Mouse (Mus musculus) hindbrain, postnatal 0 days (tissue): ENCODE data around the gene Zfp91. TPM values are rescaled to one million over a fixed set of nuclear protein-coding genes. Genes with fewer than 3 reads are reported as not detected.

Experiments
- ATAC-seq: fragments of 200-750 bp; cut with Nextera tagmentation; 2 replicates; pipeline ENCODE4 v1.8.0; 2017; ENCODE audit warnings: mild to moderate bottlenecking, moderate TSS enrichment, moderate library complexity
- DNase-seq: peaks from one replicate; pipeline ENCODE4 v3.0.0-alpha.2; 2015; ENCODE audit warnings: low spot score
- H3K27ac ChIP-seq: fragments of 300-500 bp; sonication (generic); 2 replicates; pipeline ENCODE4 v1.5.1; 2014; ENCODE audit warnings: mild to moderate bottlenecking
- H3K27me3 ChIP-seq: fragments of 300-500 bp; sonication (generic); 2 replicates; pipeline ENCODE4 v1.6.1; 2014; ENCODE audit warnings: low read length, mixed read lengths; ENCODE audit not compliant: insufficient read depth
- H3K36me3 ChIP-seq: fragments of 300-500 bp; sonication (generic); 2 replicates; pipeline ENCODE4 v1.6.1; 2014; ENCODE audit warnings: low read length, mixed read lengths; ENCODE audit not compliant: insufficient read depth
- H3K4me1 ChIP-seq: fragments of 300-500 bp; sonication (generic); 2 replicates; pipeline ENCODE4 v1.6.1; 2014; ENCODE audit warnings: antibody characterized with exemption, low read length, mixed read lengths; ENCODE audit not compliant: insufficient read depth
- H3K4me2 ChIP-seq: fragments of 300-500 bp; sonication (generic); 2 replicates; pipeline ENCODE4 v1.6.1; 2014; ENCODE audit warnings: low read depth, mild to moderate bottlenecking, low read length, moderate library complexity, mixed read lengths
- H3K4me3 ChIP-seq: fragments of 300-500 bp; sonication (generic); 2 replicates; pipeline ENCODE4 v1.5.1; 2014; ENCODE audit warnings: low read length
- H3K9ac ChIP-seq: fragments of 300-500 bp; sonication (generic); replicated peaks from 2 replicates; pipeline ENCODE4 v1.6.1; 2014; ENCODE audit warnings: mild to moderate bottlenecking, low read length, moderate library complexity, mixed read lengths
- H3K9me3 ChIP-seq: fragments of 300-500 bp; sonication (generic); 2 replicates; pipeline ENCODE4 v1.6.1; 2016; ENCODE audit warnings: low read length, mixed read lengths
- CTCF ChIP-seq: IDR thresholded peaks from 2 replicates; pipeline ENCODE4 v1.5.1; 2016; ENCODE audit warnings: antibody characterized with exemption, control low read depth, low read depth
- WGBS: fragments of 180-500 bp; shearing (Covaris S2); extraction: QIAGEN DNeasy Blood & Tissue Kit; methylation state at CpG from one replicate; pipeline ENCODE4 v1.1.7; 2014; 5-methylcytosine and 5-hydroxymethylcytosine counted together
- polyA plus RNA-seq: library from polyadenylated mRNA; unstranded; fragments of >200 nt; fragmentation: Nextera tagmentation; extraction: Ambion mirVana; gene quantifications from 2 replicates; pipeline ENCODE4 v1.2.1, GENCODE M21; 2015
- total RNA-seq: library from RNA; depleted of rRNA; stranded (reverse); fragments of >200 nt; gene quantifications from 2 replicates; pipeline ENCODE4 v1.2.3, GENCODE M21; 2014

Zfp91 gene
- total and polyA plus RNA-seq, 2 experiments from 2014 or later = 13.4 to 42.5 TPM

- DNase-seq = no peak
- H3K4me3 ChIP-seq = no peak overlapping the region
- WGBS = 80% methylated on average over 3 of the region's 3 CpGs
Measured at GRCm38 (mm10) chr19:12802830-12803229, 6.9 kb upstream of the Zfp91 start.

GRCm38 (mm10) chr19:12801046-12801445 is 5.1 kb upstream of the Zfp91 start:
- no peak overlapping the region for H3K4me3 ChIP-seq
- no peak overlapping the region for H3K27ac ChIP-seq
- no peak overlapping the region for H3K4me2 ChIP-seq
- 79% methylated on average over 3 of the region's 3 CpGs for WGBS
- H3K36me3 ChIP-seq = no peaks in the 10 kb centered on the region
- H3K9ac ChIP-seq = no peak overlapping the region
- no peaks in the 10 kb centered on the region for H3K27me3 ChIP-seq
- DNase-seq (no peak), ATAC-seq (no peak)
- TF ChIP-seq CTCF = no peak
- no peaks in the 10 kb centered on the region for H3K4me1 ChIP-seq
- H3K9me3 ChIP-seq = no peaks in the 10 kb centered on the region

More at GRCm38 (mm10) chr19:12802830-12803229, 6.9 kb upstream of the Zfp91 start:
- no peaks in the 10 kb centered on the region for H3K36me3 ChIP-seq
- H3K27me3 ChIP-seq = no peaks in the 10 kb centered on the region
- no peaks in the 10 kb centered on the region for H3K9me3 ChIP-seq
- H3K9ac ChIP-seq = no peak overlapping the region
- H3K4me2 ChIP-seq = no peak overlapping the region
- H3K27ac ChIP-seq = no peak overlapping the region
- ATAC-seq = no peak
- H3K4me1 ChIP-seq = no peaks in the 10 kb centered on the region
- TF ChIP-seq CTCF = no peak

GRCm38 (mm10) chr19:12800621-12801020 is 4.7 kb upstream of the Zfp91 start:
- WGBS = 79% methylated on average over 2 of the region's 2 CpGs
- Histone ChIP-seq H3K4me1 (no peaks in the 10 kb centered on the region), H3K36me3 (no peaks in the 10 kb centered on the region), H3K9ac (no peak overlapping the region), H3K4me2 (no peak overlapping the region), H3K27me3 (no peaks in the 10 kb centered on the region), H3K9me3 (no peaks in the 10 kb centered on the region), H3K4me3 (no peak overlapping the region), H3K27ac (no peak overlapping the region)
- TF ChIP-seq CTCF = no peak
- ATAC-seq = no peak
- DNase-seq = no peak

- DNase-seq (no peak), ATAC-seq (no peak)
- H3K4me1 ChIP-seq = no peaks in the 10 kb centered on the region
- H3K4me3 ChIP-seq = no peak overlapping the region
- no peak overlapping the region for H3K4me2 ChIP-seq
- H3K27ac ChIP-seq = no peak overlapping the region
- 91% methylated on average over 3 of the region's 3 CpGs for WGBS
- H3K9me3 ChIP-seq = no peaks in the 10 kb centered on the region
- TF ChIP-seq CTCF = no peak
- no peaks in the 10 kb centered on the region for H3K27me3 ChIP-seq
- no peaks in the 10 kb centered on the region for H3K36me3 ChIP-seq
- no peak overlapping the region for H3K9ac ChIP-seq
Measured at GRCm38 (mm10) chr19:12799081-12799480, 3.2 kb upstream of the Zfp91 start.

GRCm38 (mm10) chr19:12798404-12798803 is 2.5 kb upstream of the Zfp91 start:
- Histone ChIP-seq H3K4me2 (no peak overlapping the region), H3K4me3 (no peak overlapping the region), H3K4me1 (no peaks in the 10 kb centered on the region), H3K27me3 (no peaks in the 10 kb centered on the region), H3K36me3 (no peaks in the 10 kb centered on the region), H3K9me3 (no peaks in the 10 kb centered on the region), H3K27ac (no peak overlapping the region), H3K9ac (no peak overlapping the region)
- 74% methylated on average over 4 of the region's 4 CpGs for WGBS
- ATAC-seq (no peak), DNase-seq (no peak)
- TF ChIP-seq CTCF = no peak

GRCm38 (mm10) chr19:12797071-12797470 is 1.1 kb upstream of the Zfp91 start:
- ATAC-seq (no peak), DNase-seq (peak; percentile 76)
- Histone ChIP-seq H3K27me3 (no peaks in the 10 kb centered on the region), H3K9me3 (no peaks in the 10 kb centered on the region), H3K36me3 (no peaks in the 10 kb centered on the region), H3K4me3 (peak overlapping the region; percentile 97), H3K27ac (peak overlapping the region; percentile 100), H3K9ac (peak overlapping the region; percentile 99; the same call in 1 of the 2 replicates), H3K4me2 (peak overlapping the region; percentile 86), H3K4me1 (peaks cover 5% of the 10 kb centered on the region; the same call in 1 of the 2 replicates)
- peak; percentile 61 for TF ChIP-seq CTCF
- whole genome bisulfite sequencing = under 1% methylated on average over 7 of the region's 7 CpGs

GRCm38 (mm10) chr19:12796328-12796931 is 504 bp upstream of the Zfp91 start:
- peak overlapping the region; percentile 97 for H3K4me3 ChIP-seq
- no peaks in the 10 kb centered on the region for H3K9me3 ChIP-seq
- peak overlapping the region; percentile 86 for H3K4me2 ChIP-seq
- DNase-seq (peak; percentile 57), ATAC-seq (no peak)
- no peaks in the 10 kb centered on the region for H3K36me3 ChIP-seq
- 0% methylated on average over 29 of the region's 29 CpGs for WGBS
- no peaks in the 10 kb centered on the region for H3K27me3 ChIP-seq
- TF ChIP-seq CTCF = no peak; the same call in 1 of the 2 replicates
- H3K9ac ChIP-seq = peak overlapping the region; percentile 99
- peaks cover 5% of the 10 kb centered on the region; the same call in 1 of the 2 replicates for H3K4me1 ChIP-seq
- H3K27ac ChIP-seq = peak overlapping the region; percentile 100
